16 mouse cellular contexts compared by ENCODE assay signal in the genomic region with DNA sequence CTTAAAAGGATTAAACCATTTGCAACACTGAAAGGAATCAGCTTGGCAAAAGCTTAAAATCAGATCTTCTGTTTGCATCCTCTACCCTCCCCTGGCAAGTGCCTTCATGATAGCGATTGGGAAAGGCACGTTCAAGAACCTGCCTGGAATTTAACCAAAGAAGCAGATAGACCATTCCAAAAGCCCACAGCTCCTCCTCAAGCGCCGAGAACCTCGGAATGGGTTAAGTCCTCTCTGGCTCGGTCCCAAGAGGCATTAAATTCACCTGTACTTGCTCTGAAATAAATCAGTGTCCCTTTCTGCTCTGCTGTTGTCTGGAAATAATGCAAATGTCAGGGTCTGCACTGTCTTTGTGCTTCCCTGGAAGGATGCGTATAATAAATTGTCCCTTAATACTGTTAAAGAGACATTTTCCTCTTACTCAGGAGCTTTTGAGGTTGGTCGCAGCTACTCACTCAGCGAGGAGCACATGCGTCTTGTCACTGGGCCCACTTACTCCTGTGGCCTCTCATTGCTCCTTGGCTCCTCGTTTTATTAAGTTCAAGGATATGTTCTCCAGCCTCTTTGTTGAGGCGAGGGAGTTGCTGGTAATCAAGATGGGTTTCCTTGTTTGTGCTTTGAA.
DNase-seq lines count a peak whose midpoint lies in the region; ATAC-seq and TF ChIP-seq lines count a peak whose summit lies in the region.
"Had no signal": no experiment of that assay in that cellular context is flagged by ENCODE, and none has a peak within 500 bp of the region (broad histone marks: within the 10 kb centered on the region; RNA-seq: fewer than 3 reads in every experiment).

No protein-coding gene starts in this region.

- H3K27ac ChIP-seq in forebrain, postnatal 0 days (ENCODE audit: low read depth, low read length) = no peak overlapping the region
- no peak overlapping the region for H3K27ac ChIP-seq in forebrain, embryonic 14.5 days (ENCODE audit: low read depth, low read length)
- H3K27ac ChIP-seq in hindbrain, embryonic 14.5 days = peak overlapping the region; percentile 63
- H3K27ac ChIP-seq: forebrain, embryonic 12.5 days; heart, embryonic 13.5 days; limb, embryonic 15.5 days; stomach, embryonic 15.5 days had no signal

- TF ChIP-seq CTCF in forebrain, postnatal 0 days (IDR thresholded peaks at IDR 0.05; ENCODE audit: low read depth) = no peak
- TF ChIP-seq CTCF in brain, embryonic 14.5 days (IDR thresholded peaks at IDR 0.05; ENCODE audit: borderline replicate concordance, extremely low read depth, insufficient read depth, insufficient read length) = no peak

- no peaks in the 10 kb centered on the region for H3K36me3 ChIP-seq in forebrain, postnatal 0 days (ENCODE audit: insufficient read depth)
- no peaks in the 10 kb centered on the region for H3K36me3 ChIP-seq in forebrain, embryonic 14.5 days (ENCODE audit: control insufficient read depth, insufficient read depth, low read length)
- no peaks in the 10 kb centered on the region for H3K36me3 ChIP-seq in hindbrain, embryonic 14.5 days (replicated peaks; ENCODE audit: control insufficient read depth, insufficient read depth)
- H3K36me3 ChIP-seq: forebrain, embryonic 12.5 days; heart, embryonic 13.5 days; limb, embryonic 15.5 days; stomach, embryonic 15.5 days had no signal

- peak; percentile 16 for ATAC-seq in forebrain, postnatal 0 days
- no peak for ATAC-seq in forebrain, embryonic 14.5 days
- peak; percentile 66 for ATAC-seq in hindbrain, embryonic 14.5 days (ENCODE audit: low FRiP score)

- H3K9ac ChIP-seq in forebrain, postnatal 0 days = no peak overlapping the region
- H3K9ac ChIP-seq in forebrain, embryonic 14.5 days (ENCODE audit: low read length) = no peak overlapping the region
- no peak overlapping the region for H3K9ac ChIP-seq in hindbrain, embryonic 14.5 days
- H3K9ac ChIP-seq: forebrain, embryonic 12.5 days; heart, embryonic 13.5 days; limb, embryonic 15.5 days; stomach, embryonic 15.5 days had no signal

- TF ChIP-seq POLR2A in brain, embryonic 14.5 days (IDR thresholded peaks at IDR 0.05; ENCODE audit: borderline replicate concordance, extremely low read depth, insufficient read depth, insufficient read length, poor library complexity, severe bottlenecking) = no peak

- no peaks in the 10 kb centered on the region for H3K9me3 ChIP-seq in forebrain, postnatal 0 days (ENCODE audit: low read length)
- no peaks in the 10 kb centered on the region for H3K9me3 ChIP-seq in forebrain, embryonic 14.5 days (replicated peaks; ENCODE audit: control insufficient read depth, low read length)
- H3K9me3 ChIP-seq in hindbrain, embryonic 14.5 days (ENCODE audit: control insufficient read depth, low read length) = no peaks in the 10 kb centered on the region
- H3K9me3 ChIP-seq: forebrain, embryonic 12.5 days; heart, embryonic 13.5 days; limb, embryonic 15.5 days; stomach, embryonic 15.5 days had no signal

- WGBS in forebrain, postnatal 0 days = 68% methylated on average over 12 of the region's 12 CpGs
- 80% methylated on average over 12 of the region's 12 CpGs for WGBS in forebrain, embryonic 14.5 days
- 60% methylated on average over 12 of the region's 12 CpGs for WGBS in hindbrain, embryonic 14.5 days

- no peaks in the 10 kb centered on the region for H3K27me3 ChIP-seq in forebrain, postnatal 0 days (ENCODE audit: insufficient read depth, low read length)
- H3K27me3 ChIP-seq in forebrain, embryonic 14.5 days (replicated peaks; ENCODE audit: control insufficient read depth, insufficient read depth, low read length) = no peaks in the 10 kb centered on the region
- no peaks in the 10 kb centered on the region for H3K27me3 ChIP-seq in hindbrain, embryonic 14.5 days (ENCODE audit: control insufficient read depth, insufficient read depth, low read length)
- H3K27me3 ChIP-seq: forebrain, embryonic 12.5 days; heart, embryonic 13.5 days; limb, embryonic 15.5 days; stomach, embryonic 15.5 days had no signal

- no peak overlapping the region; the same call in 1 of the 2 replicates for H3K4me2 ChIP-seq in forebrain, postnatal 0 days (ENCODE audit: low read depth)
- H3K4me2 ChIP-seq in forebrain, embryonic 14.5 days (ENCODE audit: low read length) = no peak overlapping the region
- peak overlapping the region; percentile 37 for H3K4me2 ChIP-seq in hindbrain, embryonic 14.5 days (replicated peaks)
- H3K4me2 ChIP-seq: forebrain, embryonic 12.5 days; heart, embryonic 13.5 days; limb, embryonic 15.5 days; stomach, embryonic 15.5 days had no signal

- no peaks in the 10 kb centered on the region for H3K4me1 ChIP-seq in forebrain, postnatal 0 days (ENCODE audit: insufficient read depth)
- no peaks in the 10 kb centered on the region for H3K4me1 ChIP-seq in forebrain, embryonic 14.5 days (ENCODE audit: control insufficient read depth, insufficient read depth, low read length)
- H3K4me1 ChIP-seq in hindbrain, embryonic 14.5 days (replicated peaks; ENCODE audit: control insufficient read depth, insufficient read depth, low read length) = 0 out of 2 replicates have a peak, but pooled peaks cover 3% of the 10 kb centered on the region
- H3K4me1 ChIP-seq: forebrain, embryonic 12.5 days; heart, embryonic 13.5 days; stomach, embryonic 15.5 days had no signal

- DNase-seq in adrenal gland, postnatal 10 days = peak; percentile 10
- DNase-seq in adrenal gland, adult 2 months = no peak
- DNase-seq in forebrain, postnatal 0 days = no peak
- no peak for DNase-seq in forebrain, embryonic 14.5 days (ENCODE audit: low spot score)
- peak; percentile 19 for DNase-seq in brain, embryonic 14.5 days (ENCODE audit: low read depth)
- peak; percentile 36 for DNase-seq in hindbrain, embryonic 14.5 days (ENCODE audit: low spot score)
- DNase-seq in lung, postnatal 10 days = no peak
- no peak for DNase-seq in natural killer cell, adult 2 months (ENCODE audit: low spot score in 2 of 2)
- DNase-seq: adrenal gland, adult 8-10 months; heart, postnatal 36 days; kidney, adult 9 months; kidney, postnatal 36 days had no signal

- H3K4me3 ChIP-seq in forebrain, postnatal 0 days (ENCODE audit: low read depth, low read length) = no peak overlapping the region
- no peak overlapping the region for H3K4me3 ChIP-seq in forebrain, embryonic 14.5 days (ENCODE audit: low read depth, low read length)
- no peak overlapping the region for H3K4me3 ChIP-seq in hindbrain, embryonic 14.5 days (replicated peaks; ENCODE audit: low read length)
- H3K4me3 ChIP-seq: forebrain, embryonic 12.5 days; heart, embryonic 13.5 days; limb, embryonic 15.5 days; stomach, embryonic 15.5 days had no signal

Comparison
In these comparisons a context has a peak if more than half of its experiments do, and no peak if none do; other contexts are left out.
1. DNase-seq: peak in adrenal gland, postnatal 10 days (single experiment), brain, embryonic 14.5 days (single experiment) and hindbrain, embryonic 14.5 days (single experiment); none in adrenal gland, adult 2 months (single experiment), forebrain, postnatal 0 days (single experiment), forebrain, embryonic 14.5 days (single experiment), lung, postnatal 10 days (single experiment) and natural killer cell, adult 2 months (0 of 2).